Mouse (Mus musculus) adipocyte (in vitro differentiated cells): Measurements from ENCODE around the gene Tmem185b.

ENCODE experiments used
- DNase-seq: peaks from one replicate; pipeline ENCODE4 v3.0.0-alpha.2; 2016; ENCODE audit warnings: low spot score

Tmem185b gene

GRCm38 (mm10) chr1:119503181-119503580, 22.8 kb upstream of the Tmem185b start:
- no peak for DNase-seq

GRCm38 (mm10) chr1:119503808-119504207, 22.2 kb upstream of the Tmem185b start:
- DNase-seq = peak; percentile 52

GRCm38 (mm10) chr1:119504260-119505062, 21.5 kb upstream of the Tmem185b start, which contains the start of gene Ralb:
Gene Ralb, minus strand, starts transcription at chr1:119504794.
- peak; percentile 99 for DNase-seq

- no peak for DNase-seq
Observed at GRCm38 (mm10) chr1:119505951-119506350, 20.0 kb upstream of the Tmem185b start.

- no peak for DNase-seq
Observed at GRCm38 (mm10) chr1:119508548-119508947, 17.4 kb upstream of the Tmem185b start.

GRCm38 (mm10) chr1:119509474-119509873, 16.5 kb upstream of the Tmem185b start:
- no peak for DNase-seq

- no peak for DNase-seq
Observed at GRCm38 (mm10) chr1:119510409-119510808, 15.6 kb upstream of the Tmem185b start.

- DNase-seq = no peak
Observed at GRCm38 (mm10) chr1:119510857-119511256, 15.1 kb upstream of the Tmem185b start.

- DNase-seq = no peak
Observed at GRCm38 (mm10) chr1:119518060-119518459, 7.9 kb upstream of the Tmem185b start.

GRCm38 (mm10) chr1:119518786-119519185, 7.2 kb upstream of the Tmem185b start:
- DNase-seq = no peak

GRCm38 (mm10) chr1:119519286-119519685, 6.7 kb upstream of the Tmem185b start:
- no peak for DNase-seq

- no peak for DNase-seq
Observed at GRCm38 (mm10) chr1:119521029-119521428, 4.9 kb upstream of the Tmem185b start.

GRCm38 (mm10) chr1:119521681-119522080, 4.3 kb upstream of the Tmem185b start:
- DNase-seq = no peak

- peak; percentile 46 for DNase-seq
Observed at GRCm38 (mm10) chr1:119522726-119523125, 3.2 kb upstream of the Tmem185b start.

- no peak for DNase-seq
Observed at GRCm38 (mm10) chr1:119523369-119523768, 2.6 kb upstream of the Tmem185b start.

- no peak for DNase-seq
Observed at GRCm38 (mm10) chr1:119523826-119524225, 2.1 kb upstream of the Tmem185b start.

GRCm38 (mm10) chr1:119525004-119525444, 936 bp upstream of the Tmem185b start:
- peak; percentile 45 for DNase-seq

- DNase-seq = peak; percentile 31
Observed at GRCm38 (mm10) chr1:119530941-119531340, 5.0 kb downstream of the Tmem185b start.

GRCm38 (mm10) chr1:119532165-119532564, 6.2 kb downstream of the Tmem185b start:
- no peak for DNase-seq

- no peak for DNase-seq
Observed at GRCm38 (mm10) chr1:119533093-119533805, 7.3 kb downstream of the Tmem185b start.

GRCm38 (mm10) chr1:119534341-119534740, 8.4 kb downstream of the Tmem185b start:
- DNase-seq = no peak

- no peak for DNase-seq
Observed at GRCm38 (mm10) chr1:119536122-119536521, 10.2 kb downstream of the Tmem185b start.

- DNase-seq = no peak
Observed at GRCm38 (mm10) chr1:119537651-119538050, 11.7 kb downstream of the Tmem185b start.
